In the genomic region with DNA sequence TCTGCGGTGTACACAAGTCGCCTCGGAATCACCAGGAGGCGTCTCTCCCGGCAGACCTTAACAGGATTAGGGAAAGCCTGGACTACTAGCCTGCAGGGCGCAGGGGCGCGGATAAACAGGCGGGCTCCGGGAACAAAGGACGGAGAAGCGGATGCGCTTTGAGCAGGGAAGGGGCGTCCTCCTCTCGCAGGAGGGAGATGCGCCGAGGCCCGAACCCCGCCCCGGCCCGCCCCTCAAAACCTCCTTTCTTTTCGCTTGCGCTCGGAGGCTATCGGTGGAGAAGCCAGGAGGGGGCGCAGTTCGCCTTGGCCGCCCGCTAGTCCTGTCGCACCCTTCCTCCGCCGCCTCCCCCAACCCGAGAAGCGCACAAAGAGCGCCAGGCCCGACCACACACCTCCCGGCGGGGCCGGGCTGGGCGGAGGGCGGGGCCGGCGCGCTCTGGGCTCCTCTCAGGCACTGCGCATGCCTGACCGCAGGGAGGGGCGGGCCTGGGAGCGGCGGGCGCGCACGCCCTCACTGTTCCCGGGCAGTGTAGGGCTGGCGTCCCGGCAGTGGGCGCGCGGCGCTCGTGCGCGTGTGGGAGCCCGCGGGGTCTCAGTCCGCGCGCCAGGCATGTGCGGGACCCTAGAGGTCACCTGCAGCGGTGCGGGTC, we compare ENCODE assay signal across 8 mouse cellular contexts. TPM values are rescaled to one million over a fixed set of nuclear protein-coding genes. Genes with fewer than 3 reads are reported as not detected.
DNase-seq lines count a peak whose midpoint lies in the region; ATAC-seq and TF ChIP-seq lines count a peak whose summit lies in the region.

No protein-coding gene starts in this region.

- peak overlapping the region; percentile 87 to 92 for H3K4me3 ChIP-seq in ES-E14 (ENCODE audit: insufficient read depth in 1 of 2, low read depth in 1 of 2, low read length in 2 of 2, poor library complexity in 1 of 2, severe bottlenecking in 1 of 2)
- peak overlapping the region; percentile 99 for H3K4me3 ChIP-seq in forebrain, embryonic 14.5 days (ENCODE audit: low read depth, low read length)
- H3K4me3 ChIP-seq in neural tube, embryonic 14.5 days (ENCODE audit: low read depth, low read length), result peak overlapping the region; percentile 96
- H3K4me3 ChIP-seq in testis, adult 2 months (ENCODE audit: control insufficient read depth, low read depth, low read length), result peak overlapping the region; percentile 90

- H3K27ac ChIP-seq in ES-E14 (ENCODE audit: insufficient read depth, low read depth, low read length, poor library complexity, severe bottlenecking), result no peak overlapping the region
- peak overlapping the region; percentile 100 for H3K27ac ChIP-seq in forebrain, embryonic 14.5 days (ENCODE audit: low read depth, low read length)
- H3K27ac ChIP-seq in neural tube, embryonic 14.5 days (ENCODE audit: low read depth, low read length), result peak overlapping the region; percentile 100
- H3K27ac ChIP-seq in testis, adult 2 months (ENCODE audit: control insufficient read depth, insufficient read depth, low read depth, low read length), result peak overlapping the region; percentile 45; the same call in 1 of the 2 replicates

- H3K27me3 ChIP-seq in forebrain, embryonic 14.5 days (replicated peaks; ENCODE audit: control insufficient read depth, insufficient read depth, low read length), result no peaks in the 10 kb centered on the region
- H3K27me3 ChIP-seq in neural tube, embryonic 14.5 days (ENCODE audit: control insufficient read depth, insufficient read depth, low read length), result no peaks in the 10 kb centered on the region
- 0 out of 2 replicates have a peak, but pooled peaks cover 2% of the 10 kb centered on the region for H3K27me3 ChIP-seq in testis, adult 2 months (ENCODE audit: control insufficient read depth, insufficient read depth, low read length)

- WGBS in forebrain, embryonic 14.5 days, result under 1% methylated on average over 70 of the region's 70 CpGs
- WGBS in neural tube, embryonic 14.5 days, result under 1% methylated on average over 60 of the region's 70 CpGs

- H3K4me2 ChIP-seq in forebrain, embryonic 14.5 days (ENCODE audit: low read length), result peak overlapping the region; percentile 91
- H3K4me2 ChIP-seq in neural tube, embryonic 14.5 days (ENCODE audit: low read depth, low read length), result peak overlapping the region; percentile 90

- peak; percentile 53; the same call in 1 of the 2 replicates for TF ChIP-seq CTCF in testis, adult 2 months (IDR thresholded peaks at IDR 0.05; ENCODE audit: control insufficient read depth, insufficient read depth, insufficient replicate concordance, low read depth, low read length)

- TF ChIP-seq POLR2A in testis, adult 2 months (IDR thresholded peaks at IDR 0.05; ENCODE audit: control insufficient read depth, low read depth, low read length), result peak; percentile 46; the same call in 1 of the 2 replicates

- no peaks in the 10 kb centered on the region; the same call in 1 of the 2 replicates for H3K36me3 ChIP-seq in ES-E14 (ENCODE audit: control insufficient read depth, insufficient read depth, low read length, poor library complexity, severe bottlenecking)
- H3K36me3 ChIP-seq in forebrain, embryonic 14.5 days (ENCODE audit: control insufficient read depth, insufficient read depth, low read length), result peaks cover 22% of the 10 kb centered on the region
- H3K36me3 ChIP-seq in neural tube, embryonic 14.5 days (ENCODE audit: control insufficient read depth, insufficient read depth, low read length), result peaks cover 17% of the 10 kb centered on the region
- H3K36me3 ChIP-seq in testis, adult 2 months (ENCODE audit: control insufficient read depth, insufficient read depth, low read length), result no peaks in the 10 kb centered on the region

- H3K4me1 ChIP-seq in ES-E14 (ENCODE audit: control insufficient read depth in 2 of 2, insufficient read depth in 2 of 2, low read length in 2 of 2, poor library complexity in 1 of 2), result peaks cover 0 to 10% of the 10 kb centered on the region in 2 experiments; a peak in 1 of 4 replicates
- H3K4me1 ChIP-seq in forebrain, embryonic 14.5 days (ENCODE audit: control insufficient read depth, insufficient read depth, low read length), result peaks cover 12% of the 10 kb centered on the region
- H3K4me1 ChIP-seq in neural tube, embryonic 14.5 days (ENCODE audit: control insufficient read depth, insufficient read depth, low read length), result peaks cover 19% of the 10 kb centered on the region
- peaks cover 16% of the 10 kb centered on the region for H3K4me1 ChIP-seq in testis, adult 2 months (ENCODE audit: control insufficient read depth, insufficient read depth, low read length)

- peak; percentile 92 for DNase-seq in ES-E14 (ENCODE audit: low read depth, low spot score)
- peak; percentile 99 for DNase-seq in cerebellum, adult 11 months
- DNase-seq in forebrain, embryonic 14.5 days (ENCODE audit: low spot score), result peak; percentile 99
- peak; percentile 98 to 99 for DNase-seq in heart, postnatal 14 days
- DNase-seq in layer of hippocampus, adult 11-12 months (ENCODE audit: low spot score), result peak; percentile 99
- DNase-seq in lung, adult 18-20 months, result peak; percentile 97 to 98

- H3K9ac ChIP-seq in ES-E14 (ENCODE audit: insufficient read depth, low read depth, low read length, poor library complexity, severe bottlenecking), result peak overlapping the region; percentile 51
- H3K9ac ChIP-seq in forebrain, embryonic 14.5 days (ENCODE audit: low read length), result peak overlapping the region; percentile 100
- peak overlapping the region; percentile 100 for H3K9ac ChIP-seq in neural tube, embryonic 14.5 days (replicated peaks; ENCODE audit: low read depth, low read length)

- H3K9me3 ChIP-seq in ES-E14 (ENCODE audit: control insufficient read depth, insufficient read depth, low read depth, low read length), result no peaks in the 10 kb centered on the region
- no peaks in the 10 kb centered on the region for H3K9me3 ChIP-seq in forebrain, embryonic 14.5 days (replicated peaks; ENCODE audit: control insufficient read depth, low read length)
- no peaks in the 10 kb centered on the region for H3K9me3 ChIP-seq in neural tube, embryonic 14.5 days (ENCODE audit: control insufficient read depth, low read length)

- peak; percentile 89 for ATAC-seq in forebrain, embryonic 14.5 days
- ATAC-seq in neural tube, embryonic 14.5 days (ENCODE audit: low read depth), result peak; percentile 89

- in situ Hi-C loops in ES-E14 (cut with MboI; ENCODE audit: low sequenced_read_pairs in 2 of 2, unreplicated experiment in 2 of 2), result no loop called here

- intact Hi-C loops in heart, postnatal 14 days (cut with DNase I), result loop anchor here (2.0 to 5.0 kb wide), 2 partner anchors 147 to 686 kb away; no protein-coding TSS in a partner anchor

TF ChIP-seq in ES-E14, 5 proteins besides CTCF, POLR2A, EP300 and RAD21:
- TF ChIP-seq MAFK (IDR thresholded peaks at IDR 0.05; ENCODE audit: insufficient read depth, low read depth, low read length), result no peak
- TF ChIP-seq CHD2 (IDR thresholded peaks at IDR 0.05; ENCODE audit: low read depth, low read length), result no peak
- peak; percentile 16; the same call in 1 of the 2 replicates for TF ChIP-seq HCFC1 (IDR thresholded peaks at IDR 0.05; ENCODE audit: borderline replicate concordance, insufficient read depth, low read length)
- TF ChIP-seq ZNF384 (IDR thresholded peaks at IDR 0.05; ENCODE audit: low read depth, low read length), result 0 out of 2 replicates have a peak, but pooled peaks have one; percentile 34
- peak; percentile 29; the same call in 1 of the 2 replicates for TF ChIP-seq ZC3H11A (IDR thresholded peaks at IDR 0.05; ENCODE audit: borderline replicate concordance, low read depth, low read length)

RNA-seq across cellular contexts. Expression of gene Mex3b, which starts 1.2 kb away (rescaled TPM):
- total RNA-seq in ES-E14 (2012; rRNA removed), result 2.6 and 4.4 TPM in 2 replicates
- polyA plus RNA-seq in forebrain, embryonic 14.5 days (2014; fragmentation: Nextera tagmentation; extraction: Ambion mirVana), result 53.1 and 54.2 TPM in 2 replicates
- 1 to 10 TPM; 4.1 to 5.2 TPM for total RNA-seq in heart, postnatal 14 days (2021)
- 30.8 and 37.8 TPM in 2 replicates for polyA plus RNA-seq in neural tube, embryonic 14.5 days (2014; fragmentation: Nextera tagmentation; extraction: Ambion mirVana)
- polyA plus RNA-seq in testis, adult 2 months (2012; rRNA removed), result 54.8 and 61.3 TPM in 2 replicates
